Mouse (Mus musculus): ENCODE results near the gene Grm5. TPM values are rescaled to one million over a fixed set of nuclear protein-coding genes. Genes with fewer than 3 reads are reported as not detected.

The Grm5 gene
- 75.7 TPM for polyA plus RNA-seq (2015; fragmentation: Illumina TruSeq; extraction: RNeasy Lipid Tissue Mini Kit (QIAGEN cat#74804); ENCODE audit: low read depth, low replicate concordance)

DNA sequence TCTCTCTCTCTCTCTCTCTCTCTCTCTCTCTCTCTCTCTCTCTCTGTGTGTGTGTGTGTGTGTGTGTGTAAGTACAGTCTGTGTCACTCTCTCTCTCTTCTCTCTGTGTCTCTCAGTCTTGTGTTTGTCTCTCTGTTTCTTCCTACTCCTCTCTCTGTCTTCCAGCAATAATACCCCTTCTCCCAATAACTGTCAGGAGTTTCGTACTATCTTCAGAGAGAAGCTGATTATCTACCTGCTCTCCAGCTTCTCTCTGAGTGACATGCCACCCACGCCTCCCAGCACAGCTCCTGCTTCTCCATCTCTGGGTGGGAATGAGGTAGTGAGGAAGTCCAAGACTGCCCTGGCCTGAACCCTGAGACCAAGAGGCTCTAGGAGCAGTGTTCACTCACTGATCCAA, at the start of gene Grm5:
TSS of gene Grm5 (plus strand) at position 301 of the 400 bp plus-strand sequence.

Other genes with a start within 250 kb of the Grm5 start
- not detected for gene Tyr, start 90.7 kb upstream of the Grm5 start, polyA plus RNA-seq (2015; fragmentation: Illumina TruSeq; extraction: RNeasy Lipid Tissue Mini Kit (QIAGEN cat#74804); ENCODE audit: low read depth, low replicate concordance)